Mouse (Mus musculus): Measurements from ENCODE around the gene Inafm2.

The Inafm2 gene

GRCm38 (mm10) chr2:118786525-118786924 is 41.0 kb downstream of the Inafm2 start:
- no peak for DNase-seq

- DNase-seq: no peak
These were observed 43.9 kb downstream of the Inafm2 start for GRCm38 (mm10) chr2:118789501-118789900.

- DNase-seq: no peak
These were observed 44.6 kb downstream of the Inafm2 start for GRCm38 (mm10) chr2:118790221-118790550.

GRCm38 (mm10) chr2:118790551-118791525 is 45.3 kb downstream of the Inafm2 start:
- DNase-seq: no peak

GRCm38 (mm10) chr2:118791591-118792258 is 46.2 kb downstream of the Inafm2 start:
- no peak for DNase-seq

- DNase-seq: no peak
These were observed 46.7 kb downstream of the Inafm2 start for GRCm38 (mm10) chr2:118792259-118792613.

- DNase-seq: no peak
These were observed 48.1 kb downstream of the Inafm2 start for GRCm38 (mm10) chr2:118793636-118794035.

Measured in thymus, adult 18-20 months (tissue).